Comparison of ENCODE assay signal across 8 mouse cellular contexts in the genomic region with DNA sequence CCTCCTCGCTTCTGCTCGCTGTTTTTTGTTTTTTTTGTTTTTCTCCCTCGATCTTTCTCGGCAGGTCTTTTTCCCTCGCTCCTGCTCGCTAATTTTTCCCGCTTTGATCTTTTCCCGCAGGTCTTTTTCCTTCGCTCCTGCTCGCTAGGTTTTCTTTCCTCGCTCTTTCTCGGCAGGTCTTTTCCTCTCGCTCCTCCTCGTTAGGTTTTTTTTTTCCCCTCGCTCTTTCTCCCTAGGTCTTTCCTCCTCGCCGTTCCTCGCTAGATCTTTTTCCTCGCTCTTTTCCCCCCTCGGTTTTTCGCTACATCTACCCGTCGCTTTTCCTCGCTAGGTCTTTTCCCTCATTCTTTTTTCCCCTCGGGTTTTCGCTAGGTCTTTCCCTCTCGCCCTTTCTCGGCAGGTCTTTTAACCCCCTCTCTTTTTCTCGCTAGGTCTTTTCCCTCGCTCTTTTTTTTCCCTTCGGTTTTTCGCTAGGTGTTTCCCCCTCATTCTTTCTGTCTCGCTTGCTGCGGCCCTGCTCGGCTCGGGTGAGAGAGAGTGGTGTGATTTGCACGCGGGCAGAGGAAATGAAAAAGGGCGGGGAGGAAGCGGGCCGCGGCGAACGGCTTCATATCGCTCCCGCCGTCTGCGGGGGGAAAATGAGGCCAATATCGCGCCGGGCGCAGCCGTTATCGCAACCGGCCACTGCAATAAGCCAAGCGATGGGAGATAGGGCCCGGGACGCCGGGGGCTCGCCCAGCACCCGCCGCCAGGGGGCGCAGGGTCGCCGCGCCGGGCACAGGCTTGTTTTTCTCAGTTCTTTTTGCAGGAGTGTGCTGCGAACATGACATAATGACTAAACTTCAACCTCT. TPM values are rescaled to one million over a fixed set of nuclear protein-coding genes. Genes with fewer than 3 reads are reported as not detected.
DNase-seq lines count a peak whose midpoint lies in the region; ATAC-seq lines count a peak whose summit lies in the region.

No protein-coding gene starts in this region.

- peaks cover 9% of the 10 kb centered on the region for H3K27me3 ChIP-seq in hindbrain, embryonic 16.5 days (replicated peaks; ENCODE audit: control insufficient read depth, insufficient read depth, low read length)
- peaks cover 17% of the 10 kb centered on the region for H3K27me3 ChIP-seq in limb, embryonic 11.5 days (ENCODE audit: control insufficient read depth, insufficient read depth, low read length)
- peaks cover 19% of the 10 kb centered on the region for H3K27me3 ChIP-seq in midbrain, embryonic 11.5 days (ENCODE audit: control insufficient read depth, insufficient read depth, low read length)

- peak overlapping the region; percentile 63 for H3K4me2 ChIP-seq in hindbrain, embryonic 16.5 days (ENCODE audit: low read length)
- H3K4me2 ChIP-seq in limb, embryonic 11.5 days (ENCODE audit: low read depth, severe bottlenecking) = peak overlapping the region; percentile 68
- peak overlapping the region; percentile 65 for H3K4me2 ChIP-seq in midbrain, embryonic 11.5 days

- H3K4me3 ChIP-seq in hindbrain, embryonic 16.5 days (ENCODE audit: low read length) = peak overlapping the region; percentile 48
- peak overlapping the region; percentile 38 for H3K4me3 ChIP-seq in limb, embryonic 11.5 days (ENCODE audit: low read depth, low read length)
- H3K4me3 ChIP-seq in midbrain, embryonic 11.5 days (ENCODE audit: low read depth, low read length) = peak overlapping the region; percentile 31

- ATAC-seq in activated CD4-positive, CD25-positive, alpha-beta regulatory T cell, adult 4 months = peak; percentile 70
- no peak for ATAC-seq in hindbrain, embryonic 16.5 days
- ATAC-seq in limb, embryonic 11.5 days (ENCODE audit: insufficient number of reproducible peaks, low FRiP score, low TSS enrichment, low read depth) = no peak
- ATAC-seq in midbrain, embryonic 11.5 days (ENCODE audit: low FRiP score) = peak; percentile 65

- H3K27ac ChIP-seq in hindbrain, embryonic 16.5 days (ENCODE audit: low read depth, low read length) = peak overlapping the region; percentile 16; the same call in 1 of the 2 replicates
- no peak overlapping the region for H3K27ac ChIP-seq in limb, embryonic 11.5 days (replicated peaks; ENCODE audit: low read depth, low read length)
- H3K27ac ChIP-seq in midbrain, embryonic 11.5 days (ENCODE audit: low read depth, low read length) = no peak overlapping the region

- peak; percentile 74 to 83 for DNase-seq in cerebellum, postnatal 25 days
- DNase-seq in gastrocnemius, adult 18-20 months (ENCODE audit: low spot score) = peak; percentile 67
- peak; percentile 88 for DNase-seq in limb, embryonic 11.5 days (ENCODE audit: low spot score)
- DNase-seq in midbrain, embryonic 11.5 days (ENCODE audit: low spot score, missing footprints) = peak; percentile 99
- peak; percentile 68 for DNase-seq in spleen, adult 12 weeks (ENCODE audit: low spot score)
- no peak for DNase-seq in MN1 (ENCODE audit: low spot score)

- peaks cover 9% of the 10 kb centered on the region; the same call in 1 of the 2 replicates for H3K4me1 ChIP-seq in hindbrain, embryonic 16.5 days (ENCODE audit: control insufficient read depth, insufficient read depth, low read depth, low read length)
- H3K4me1 ChIP-seq in limb, embryonic 11.5 days (ENCODE audit: control insufficient read depth, insufficient read depth, low read length) = peaks cover 7% of the 10 kb centered on the region
- H3K4me1 ChIP-seq in midbrain, embryonic 11.5 days (ENCODE audit: control insufficient read depth, insufficient read depth, low read length) = no peaks in the 10 kb centered on the region

- peak overlapping the region; percentile 58 for H3K9ac ChIP-seq in hindbrain, embryonic 16.5 days (ENCODE audit: low read depth, low read length)
- peak overlapping the region; percentile 47 for H3K9ac ChIP-seq in limb, embryonic 11.5 days (ENCODE audit: low read length)
- H3K9ac ChIP-seq in midbrain, embryonic 11.5 days (ENCODE audit: low read length) = peak overlapping the region; percentile 47

- peaks cover 4% of the 10 kb centered on the region for H3K9me3 ChIP-seq in hindbrain, embryonic 16.5 days (ENCODE audit: control insufficient read depth, low read length)
- peaks cover 5% of the 10 kb centered on the region; the same call in 1 of the 2 replicates for H3K9me3 ChIP-seq in limb, embryonic 11.5 days (ENCODE audit: control insufficient read depth, low read length)
- no peaks in the 10 kb centered on the region for H3K9me3 ChIP-seq in midbrain, embryonic 11.5 days (ENCODE audit: control insufficient read depth, low read length)

- no peaks in the 10 kb centered on the region for H3K36me3 ChIP-seq in hindbrain, embryonic 16.5 days (ENCODE audit: control insufficient read depth, insufficient read depth, low read length)
- H3K36me3 ChIP-seq in limb, embryonic 11.5 days (ENCODE audit: control insufficient read depth, insufficient read depth, low read length) = 0 out of 2 replicates have a peak, but pooled peaks cover 2% of the 10 kb centered on the region
- H3K36me3 ChIP-seq in midbrain, embryonic 11.5 days (ENCODE audit: control insufficient read depth, insufficient read depth, low read length) = no peaks in the 10 kb centered on the region

- WGBS in hindbrain, embryonic 16.5 days = 1% methylated on average over 68 of the region's 68 CpGs
- under 1% methylated on average over 68 of the region's 68 CpGs for WGBS in limb, embryonic 11.5 days
- whole genome bisulfite sequencing in midbrain, embryonic 11.5 days = under 1% methylated on average over 68 of the region's 68 CpGs

RNA-seq across cellular contexts. Expression of a gene that starts 8.2 kb away (rescaled TPM):
- not detected for polyA plus RNA-seq in activated CD4-positive, CD25-positive, alpha-beta regulatory T cell, adult 4 months (2017; shearing (Covaris generic))
- total RNA-seq in gastrocnemius, adult 18-20 months (2021) = not detected
- not detected in 2 replicates for polyA plus RNA-seq in hindbrain, embryonic 16.5 days (2015; fragmentation: Nextera tagmentation; extraction: Ambion mirVana)
- not detected in 2 replicates for polyA plus RNA-seq in limb, embryonic 11.5 days (2014; fragmentation: Nextera tagmentation; extraction: Ambion mirVana)
- not detected in 2 replicates for polyA plus RNA-seq in midbrain, embryonic 11.5 days (2014; fragmentation: Nextera tagmentation; extraction: Ambion mirVana)

Comparison
In these comparisons a context has a peak if more than half of its experiments do, and no peak if none do; other contexts are left out.
1. ATAC-seq: peak in activated CD4-positive, CD25-positive, alpha-beta regulatory T cell, adult 4 months (single experiment) and midbrain, embryonic 11.5 days (single experiment); none in hindbrain, embryonic 16.5 days (single experiment) and limb, embryonic 11.5 days (single experiment).
2. Peak in every context shown above with its lines, with median percentiles within 50 percentile points of each other: H3K4me2 ChIP-seq, H3K4me3 ChIP-seq and H3K9ac ChIP-seq.